Mouse (Mus musculus) ovary, postnatal 10 days (tissue): Measurements from ENCODE around the gene Syap1.
"Not testable (repeated sequence)": the region's sequence is repeated elsewhere in the genome, so short reads cannot be mapped to it uniquely, and the experiment has no call there.

ENCODE experiments used
- DNase-seq: peaks from one replicate; pipeline ENCODE4 v3.0.0; 2022; ENCODE audit warnings: low spot score

Syap1 gene

GRCm38 (mm10) chrX:162887931-162888511 lies at the start of gene Syap1:
Gene Syap1 (minus strand): TSS chrX:162888447.
- DNase-seq = peak; percentile 23

- DNase-seq = no peak
These were observed 43.2 kb upstream of the Syap1 start for GRCm38 (mm10) chrX:162931467-162931866.

GRCm38 (mm10) chrX:162921487-162922125 lies 33.4 kb upstream of the Syap1 start:
- DNase-seq = no peak

GRCm38 (mm10) chrX:162915697-162916096 lies 27.4 kb upstream of the Syap1 start:
- DNase-seq = no peak

GRCm38 (mm10) chrX:162913651-162914050 lies 25.4 kb upstream of the Syap1 start:
- DNase-seq = no peak

- DNase-seq = no peak
These were observed 19.3 kb upstream of the Syap1 start for GRCm38 (mm10) chrX:162907554-162907953.

GRCm38 (mm10) chrX:162902040-162902734 lies 13.9 kb upstream of the Syap1 start:
- peak; percentile 9 for DNase-seq

GRCm38 (mm10) chrX:162901371-162902039 lies 13.3 kb upstream of the Syap1 start:
- DNase-seq = peak; percentile 13

- DNase-seq = no peak
These were observed 12.7 kb upstream of the Syap1 start, which contains the start of gene Ctps2 for GRCm38 (mm10) chrX:162900938-162901337. Gene Ctps2 (plus strand): TSS chrX:162901238.

- DNase-seq = not testable (repeated sequence)
These were observed 452 bp upstream of the Syap1 start for GRCm38 (mm10) chrX:162888575-162889223.

GRCm38 (mm10) chrX:162878236-162878635 lies 10.0 kb downstream of the Syap1 start:
- DNase-seq = no peak

GRCm38 (mm10) chrX:162873761-162874160 lies 14.5 kb downstream of the Syap1 start:
- DNase-seq = no peak

GRCm38 (mm10) chrX:162871734-162872517 lies 16.3 kb downstream of the Syap1 start:
- no peak for DNase-seq

- DNase-seq = no peak
These were observed 19.8 kb downstream of the Syap1 start for GRCm38 (mm10) chrX:162868294-162868965.

GRCm38 (mm10) chrX:162848682-162849081 lies 39.6 kb downstream of the Syap1 start:
- DNase-seq = no peak

- no peak for DNase-seq
These were observed 42.7 kb downstream of the Syap1 start for GRCm38 (mm10) chrX:162845531-162845930.

GRCm38 (mm10) chrX:162844447-162845100 lies 43.7 kb downstream of the Syap1 start:
- no peak for DNase-seq

- no peak for DNase-seq
These were observed 56.1 kb downstream of the Syap1 start for GRCm38 (mm10) chrX:162832101-162832500.

- DNase-seq = no peak
These were observed 56.7 kb downstream of the Syap1 start for GRCm38 (mm10) chrX:162831542-162831941.

- DNase-seq = no peak
These were observed 57.2 kb downstream of the Syap1 start for GRCm38 (mm10) chrX:162831036-162831435.
